Mouse (Mus musculus) layer of hippocampus, postnatal 14 days (tissue): ENCODE measurements at regions not wholly inside any gene's neighbourhood (a gene's known extent, or its start where the extent isn't known, plus 50 kb on each side); places are given as distances from the start of the nearest gene placed in this dataset.

ENCODE experiments used
- DNase-seq, 2 experiments: peaks; one replicate each; pipeline ENCODE4 v3.0.0; 2021 to 2022; ENCODE audit warnings: low spot score in 2 of 2, mixed read lengths in 1 of 2

GRCm38 (mm10) chr14:99611435-99611834 is 312.9 kb downstream of the Klf5 start:
- no peak for DNase-seq

GRCm38 (mm10) chr14:99612114-99612513 is 313.6 kb downstream of the Klf5 start:
- DNase-seq: no peak

DNA sequence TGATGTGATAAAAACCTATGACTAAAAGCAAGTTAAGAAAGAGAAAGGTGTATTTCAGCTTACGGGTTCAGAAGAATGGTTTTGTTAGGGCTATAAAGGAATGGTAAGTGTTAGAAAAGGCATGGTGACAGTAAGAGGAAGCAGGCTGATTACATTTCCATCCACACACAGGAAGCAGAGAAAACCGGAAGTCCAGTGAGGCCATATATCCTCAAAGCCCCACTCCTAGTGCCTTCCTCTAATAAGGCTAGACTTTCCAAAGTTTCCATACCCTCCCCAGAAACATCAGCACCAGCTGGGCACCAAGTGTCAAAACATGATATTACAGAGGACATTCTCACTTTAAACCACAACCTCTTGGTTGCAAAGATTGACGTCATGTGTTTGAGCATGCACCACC is 316.3 kb downstream of the Klf5 start:
- DNase-seq: no peak

- DNase-seq: no peak
Measured at GRCm38 (mm10) chr14:99616655-99617335, 318.3 kb downstream of the Klf5 start.

GRCm38 (mm10) chr14:99617374-99617773 is 318.9 kb downstream of the Klf5 start:
- DNase-seq: no peak

DNA sequence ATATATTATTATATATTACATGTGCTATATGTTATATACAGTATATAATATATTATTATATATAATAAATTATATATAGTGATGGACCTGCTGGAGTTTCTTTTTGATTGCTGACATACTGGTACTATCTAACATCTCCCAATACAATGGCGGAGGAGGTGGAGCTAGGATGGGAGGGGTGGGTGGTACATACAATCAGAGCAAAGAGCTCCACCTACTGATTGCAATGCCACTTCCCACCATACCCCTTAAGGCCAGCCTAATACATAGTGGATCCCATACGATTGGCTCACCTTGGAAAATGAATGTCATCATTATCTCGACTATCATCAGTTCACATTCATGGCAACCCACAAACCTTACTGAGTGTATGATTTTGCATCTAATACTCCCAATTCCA is 323.0 kb downstream of the Klf5 start:
- no peak for DNase-seq

- no peak for DNase-seq
Measured at GRCm38 (mm10) chr14:99624380-99625327, 326.2 kb downstream of the Klf5 start.

- no peak for DNase-seq
Measured at GRCm38 (mm10) chr14:99627615-99628014, 329.1 kb downstream of the Klf5 start.

GRCm38 (mm10) chr14:99631092-99631491 is 332.6 kb downstream of the Klf5 start:
- peak in 1 of 2 experiments; percentile 63 for DNase-seq

DNA sequence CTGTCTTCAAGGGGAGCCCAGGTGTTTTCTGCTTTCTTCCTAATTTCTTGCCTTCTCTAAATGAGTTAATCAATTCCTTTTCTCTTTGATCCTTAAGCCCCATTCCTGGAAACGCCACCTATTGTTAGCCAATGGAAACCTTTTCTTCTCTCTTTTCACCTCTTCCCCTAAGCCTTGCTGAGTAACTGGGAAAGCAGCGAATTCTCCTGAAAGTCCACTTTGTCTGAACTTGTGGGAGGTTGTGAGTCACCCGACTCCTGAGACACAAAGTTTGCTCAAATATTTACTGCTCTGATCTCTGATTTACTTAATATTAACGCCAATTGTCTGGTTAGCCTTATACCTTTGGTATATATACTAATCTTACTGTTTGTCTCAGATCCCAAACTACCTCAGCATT is 334.0 kb downstream of the Klf5 start:
- DNase-seq: no peak

- DNase-seq: no peak
Measured at GRCm38 (mm10) chr14:99635556-99636150, 337.2 kb downstream of the Klf5 start.

DNA sequence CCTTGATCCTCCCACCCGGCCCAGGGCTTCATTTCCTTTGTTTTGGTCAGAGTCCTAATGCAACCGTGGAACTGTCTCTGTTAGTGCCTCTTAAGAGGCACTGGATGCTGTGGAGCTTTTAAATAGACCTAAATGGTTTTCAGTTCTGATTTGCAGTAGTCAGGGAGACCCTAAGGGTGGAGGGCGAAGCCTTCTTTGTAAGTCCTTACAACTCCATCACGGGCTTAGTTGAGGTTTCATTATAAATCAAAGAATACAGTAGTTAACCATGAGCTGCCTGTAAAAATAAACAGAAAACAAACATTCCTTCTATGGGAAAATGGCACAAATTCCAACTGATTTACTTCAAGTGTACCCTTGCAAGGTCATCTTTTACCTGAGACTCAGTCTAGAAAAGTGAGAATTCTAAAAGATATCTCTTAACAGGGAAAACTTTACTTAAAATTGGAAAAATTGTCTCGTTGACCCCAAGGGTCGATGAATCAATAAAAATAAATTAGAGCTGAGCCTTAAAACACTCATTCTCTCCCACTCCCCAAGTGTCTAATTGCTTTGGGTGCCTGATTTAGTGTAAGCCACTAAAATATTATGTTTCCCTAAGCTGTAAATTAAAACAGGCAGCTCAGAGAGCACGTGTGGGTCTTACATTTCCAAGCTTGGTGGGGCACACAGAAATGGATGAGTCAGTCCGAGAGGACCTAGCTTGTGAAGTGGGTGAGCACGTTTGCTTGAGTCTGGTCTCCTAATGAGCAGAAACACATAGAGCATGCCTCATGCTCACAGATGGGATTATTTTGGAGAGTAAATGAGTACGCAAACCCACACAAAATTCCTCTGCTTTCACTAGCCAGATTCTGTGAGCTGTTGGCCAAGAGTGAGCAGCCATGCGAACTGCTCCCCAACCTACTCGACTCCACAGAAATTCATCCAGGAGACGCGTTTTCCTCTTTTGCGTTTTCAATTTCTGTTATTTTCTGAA is 343.3 kb downstream of the Klf5 start:
- DNase-seq: peak; percentile 33 to 77

DNA sequence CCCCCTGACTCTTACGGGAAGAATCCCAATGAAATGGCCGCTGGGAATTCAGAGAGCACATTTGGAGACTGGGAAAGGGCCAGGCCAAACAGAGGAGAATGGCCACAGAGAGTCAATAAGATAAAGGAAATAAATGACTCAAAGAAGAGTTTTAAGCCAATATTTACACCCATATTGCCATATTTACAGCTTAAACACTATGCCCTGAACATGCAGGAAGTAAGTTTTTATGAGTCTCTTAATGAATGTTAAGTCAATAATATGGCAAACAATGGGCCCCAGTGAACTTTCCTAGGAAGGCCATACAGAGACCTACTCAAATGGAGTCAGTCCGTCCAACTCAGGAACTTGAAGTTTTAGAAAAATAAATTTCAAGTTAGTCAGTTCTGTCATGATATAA is 347.8 kb downstream of the Klf5 start:
- DNase-seq: no peak

DNA sequence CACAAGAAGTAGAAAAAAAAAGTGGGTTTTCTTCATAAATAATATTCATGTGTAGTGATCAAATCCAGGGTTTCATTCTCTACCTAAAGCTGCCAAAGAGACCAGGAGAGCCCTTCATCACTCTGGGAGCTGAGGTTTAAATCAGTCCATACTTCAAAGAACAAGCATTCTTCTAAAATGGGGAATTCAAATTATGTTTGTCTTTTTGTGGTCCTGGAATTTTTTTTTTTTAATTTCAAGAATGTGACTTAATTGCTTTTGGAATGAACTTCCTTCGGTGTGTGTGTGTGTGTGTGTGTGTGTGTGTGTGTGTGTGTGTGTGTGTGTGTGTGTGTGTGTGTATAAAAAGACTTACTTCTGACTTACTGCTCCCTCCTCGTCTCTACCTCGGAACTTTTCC is 375.9 kb downstream of the Klf5 start:
- no peak for DNase-seq

GRCm38 (mm10) chr14:99687062-99687806 is 388.7 kb downstream of the Klf5 start:
- no peak for DNase-seq

DNA sequence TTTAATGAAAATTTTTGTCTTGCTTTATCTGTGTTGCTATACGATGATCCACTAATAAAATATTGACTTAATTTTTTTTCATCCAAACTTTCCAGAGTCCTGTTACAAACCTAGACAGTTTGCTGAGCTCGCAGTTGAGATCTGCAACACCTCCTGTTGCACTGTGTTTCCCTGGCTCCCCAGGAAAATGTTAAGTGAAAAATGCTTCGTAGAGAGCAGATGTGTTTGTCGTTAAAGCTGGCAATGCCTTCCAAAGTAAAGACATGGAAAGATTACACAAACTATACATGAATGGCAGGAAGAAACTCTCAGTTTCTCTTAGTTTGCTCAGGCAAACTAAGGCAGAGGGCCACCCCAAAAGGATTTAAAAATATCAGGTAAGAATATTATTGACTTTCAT is 389.9 kb downstream of the Klf5 start:
- no peak for DNase-seq

DNA sequence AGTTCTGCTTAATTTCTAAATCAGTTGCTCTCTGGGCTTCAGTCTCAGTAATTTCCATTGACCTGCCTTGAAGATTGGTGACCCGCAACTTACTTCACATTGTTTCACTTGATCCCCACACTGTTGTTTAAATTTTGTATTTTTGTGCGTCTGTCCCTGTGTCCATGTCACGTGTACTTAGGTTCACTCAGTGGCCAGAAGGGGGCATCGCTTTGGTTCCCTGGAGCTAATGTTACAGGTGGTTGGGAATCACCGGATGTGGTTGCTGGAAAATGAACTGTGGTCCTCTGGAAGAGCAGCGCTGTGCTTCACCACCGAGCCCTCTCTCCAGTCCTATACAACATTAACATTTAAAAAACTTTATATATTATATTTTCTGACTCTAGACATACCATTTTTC is 397.8 kb downstream of the Klf5 start:
- no peak for DNase-seq

DNA sequence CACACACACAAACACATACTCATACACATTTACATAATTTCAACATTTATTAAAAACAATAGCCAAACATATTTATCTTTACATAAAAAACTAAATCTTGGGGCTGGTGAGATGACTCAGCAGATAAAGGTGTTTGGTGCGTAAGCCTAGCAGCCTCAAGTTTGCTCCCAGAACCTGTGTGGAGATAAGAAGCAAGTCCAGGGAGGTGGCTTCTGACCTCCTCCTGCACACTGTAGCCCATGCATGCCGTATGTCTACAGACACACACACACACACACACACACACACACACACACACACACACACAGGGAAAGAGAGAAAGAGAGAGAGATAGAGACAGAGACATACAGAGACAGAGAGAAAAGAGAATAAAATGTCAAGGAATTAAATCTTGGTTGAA is 401.1 kb downstream of the Klf5 start:
- DNase-seq: no peak

DNA sequence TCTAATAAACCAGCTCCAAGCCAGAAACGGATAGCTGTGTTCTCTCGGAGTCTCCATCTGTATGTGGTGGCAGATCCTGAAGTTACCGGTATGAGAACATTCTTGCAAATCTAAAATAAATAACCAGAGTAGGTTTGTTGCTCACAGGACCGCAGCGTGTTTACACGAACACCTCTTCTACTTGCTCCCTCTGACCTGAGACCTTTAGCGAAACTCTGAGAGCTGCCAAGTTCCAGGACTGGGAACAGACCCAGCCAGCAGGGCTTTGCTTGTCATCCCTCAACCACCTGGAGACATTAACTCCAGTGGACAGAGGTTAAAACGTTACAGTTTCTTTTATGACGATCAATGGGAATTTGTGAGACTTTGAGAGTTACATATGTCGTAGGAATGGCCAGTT is 407.5 kb downstream of the Klf5 start:
- DNase-seq: no peak

GRCm38 (mm10) chr14:99708066-99708465 is 409.6 kb downstream of the Klf5 start:
- no peak for DNase-seq
